Mouse (Mus musculus) CH12.LX (cell line): Measurements from ENCODE around the gene Gjb5.

ENCODE experiments used
- CHD1 ChIP-seq: IDR thresholded peaks from 2 replicates; pipeline ENCODE4 v1.6.1; 2012; ENCODE audit warnings: low read depth, low read length, improper control_type of control experiment, inconsistent platforms
- CHD2 ChIP-seq: IDR thresholded peaks from 2 replicates; pipeline ENCODE4 v1.6.1; 2011; ENCODE audit warnings: low read length, improper control_type of control experiment
- CTCF ChIP-seq, 2 experiments: IDR thresholded peaks in 1 of 2; conservative IDR thresholded peaks in 1 of 2; 2 replicates each; pipeline ENCODE4 v1.5.1; 2011 to 2012; ENCODE audit warnings: low read depth in 2 of 2, low read length in 2 of 2, improper control_type of control experiment in 1 of 2, inconsistent platforms in 1 of 2, mild to moderate bottlenecking in 1 of 2, moderate library complexity in 1 of 2
- E2F4 ChIP-seq: IDR thresholded peaks from 2 replicates; pipeline ENCODE4 v1.6.1; 2011; ENCODE audit warnings: low read depth, low read length, improper control_type of control experiment; ENCODE audit not compliant: insufficient replicate concordance
- EP300 ChIP-seq: IDR thresholded peaks from 2 replicates; pipeline ENCODE4 v1.6.1; 2011; ENCODE audit warnings: low read length, improper control_type of control experiment
- HCFC1 ChIP-seq: IDR thresholded peaks from 2 replicates; pipeline ENCODE4 v1.6.1; 2012; ENCODE audit warnings: low read depth, mild to moderate bottlenecking, inconsistent platforms, low read length, improper control_type of control experiment
- JUN ChIP-seq: IDR thresholded peaks from 2 replicates; pipeline ENCODE4 v1.6.1; 2011; ENCODE audit warnings: low read depth, mild to moderate bottlenecking, low read length, improper control_type of control experiment, moderate library complexity; ENCODE audit not compliant: insufficient read depth
- MEF2A ChIP-seq: IDR thresholded peaks from 2 replicates; pipeline ENCODE4 v1.6.1; 2014; ENCODE audit warnings: low read depth, mild to moderate bottlenecking, inconsistent platforms, low read length, improper control_type of control experiment, borderline replicate concordance
- PAX5 ChIP-seq: IDR thresholded peaks from 2 replicates; pipeline ENCODE4 v1.6.1; 2012; ENCODE audit warnings: low read length, inconsistent platforms, mixed read lengths
- POLR2A ChIP-seq: IDR thresholded peaks from 2 replicates; pipeline ENCODE4 v1.6.1; 2011; ENCODE audit warnings: low read depth, mild to moderate bottlenecking, improper control_type of control experiment, low read length

- TF ChIP-seq CTCF (conservative IDR thresholded peaks at IDR 0.05 in 1 of 2, IDR thresholded peaks at IDR 0.05 in 1 of 2; ENCODE audit: low read depth in 2 of 2, low read length in 2 of 2) (no peak), PAX5 (no peak), POLR2A (no peak), CHD2 (no peak), EP300 (no peak), HCFC1 (no peak), JUN (no peak), E2F4 (no peak), CHD1 (no peak), MEF2A (no peak)
Observed at GRCm38 (mm10) chr4:127352594-127352993, 5.4 kb downstream of the Gjb5 start.
